Mouse (Mus musculus) olfactory bulb, adult 2 months (tissue): ENCODE measurements around the gene Cd79b.

Experiments
- CTCF ChIP-seq: fragments of 200-500 bp; IDR thresholded peaks from 2 replicates; pipeline ENCODE4 v1.5.1; 2012; ENCODE audit warnings: low read depth, mild to moderate bottlenecking, low read length, moderate library complexity; ENCODE audit not compliant: insufficient read depth
- POLR2A ChIP-seq: fragments of 200-500 bp; IDR thresholded peaks from 2 replicates; pipeline ENCODE4 v1.6.1; 2012; ENCODE audit warnings: mild to moderate bottlenecking, low read depth, low read length, moderate library complexity; ENCODE audit not compliant: insufficient read depth

- TF ChIP-seq POLR2A (no peak), CTCF (no peak)
Measured at GRCm38 (mm10) chr11:106290376-106290775, 24.2 kb downstream of the Cd79b start.
